Mouse (Mus musculus): ENCODE measurements around the gene Dhx37.
"Not testable (repeated sequence)": the region's sequence is repeated elsewhere in the genome, so short reads cannot be mapped to it uniquely, and the experiment has no call there.

Gene Dhx37

GRCm38 (mm10) chr5:125448631-125449030 is 14.7 kb upstream of the Dhx37 start:
- no peak for DNase-seq (ENCODE audit: low spot score)

- DNase-seq (ENCODE audit: low spot score): no peak
These were observed 14.1 kb upstream of the Dhx37 start for GRCm38 (mm10) chr5:125448026-125448425.

GRCm38 (mm10) chr5:125446344-125446743 is 12.4 kb upstream of the Dhx37 start:
- no peak for DNase-seq (ENCODE audit: low spot score)

GRCm38 (mm10) chr5:125444554-125444953 is 10.6 kb upstream of the Dhx37 start:
- DNase-seq (ENCODE audit: low spot score): no peak

- DNase-seq (ENCODE audit: low spot score): no peak
These were observed 10.0 kb upstream of the Dhx37 start for GRCm38 (mm10) chr5:125443915-125444314.

- no peak for DNase-seq (ENCODE audit: low spot score)
These were observed 9.4 kb upstream of the Dhx37 start for GRCm38 (mm10) chr5:125443335-125443734.

GRCm38 (mm10) chr5:125442136-125442995 is 8.4 kb upstream of the Dhx37 start:
- no peak for DNase-seq (ENCODE audit: low spot score)

- peak; percentile 42 for DNase-seq (ENCODE audit: low spot score)
These were observed 7.6 kb upstream of the Dhx37 start, which contains the start of gene Bri3bp for GRCm38 (mm10) chr5:125441234-125442114. TSS of gene Bri3bp (plus strand) at chr5:125441568.

GRCm38 (mm10) chr5:125440583-125441233 is 6.8 kb upstream of the Dhx37 start:
- no peak for DNase-seq (ENCODE audit: low spot score)

- DNase-seq (ENCODE audit: low spot score): not testable (repeated sequence)
These were observed 426 bp upstream of the Dhx37 start for GRCm38 (mm10) chr5:125434347-125434746.

- DNase-seq (ENCODE audit: low spot score): not testable (repeated sequence)
These were observed 1.6 kb downstream of the Dhx37 start for GRCm38 (mm10) chr5:125432324-125432723.

GRCm38 (mm10) chr5:125426343-125426742 is 7.6 kb downstream of the Dhx37 start:
- DNase-seq (ENCODE audit: low spot score): no peak

- no peak for DNase-seq (ENCODE audit: low spot score)
These were observed 8.1 kb downstream of the Dhx37 start for GRCm38 (mm10) chr5:125425698-125426276.

GRCm38 (mm10) chr5:125419124-125419523 is 14.8 kb downstream of the Dhx37 start:
- no peak for DNase-seq (ENCODE audit: low spot score)

GRCm38 (mm10) chr5:125418636-125419035 is 15.3 kb downstream of the Dhx37 start:
- no peak for DNase-seq (ENCODE audit: low spot score)

GRCm38 (mm10) chr5:125416183-125416582 is 17.7 kb downstream of the Dhx37 start:
- DNase-seq (ENCODE audit: low spot score): no peak

GRCm38 (mm10) chr5:125413763-125414162 is 20.2 kb downstream of the Dhx37 start:
- DNase-seq (ENCODE audit: low spot score): no peak

- DNase-seq (ENCODE audit: low spot score): not testable (repeated sequence)
These were observed 21.4 kb downstream of the Dhx37 start for GRCm38 (mm10) chr5:125412536-125412935.

GRCm38 (mm10) chr5:125411972-125412530 is 21.9 kb downstream of the Dhx37 start:
- DNase-seq (ENCODE audit: low spot score): no peak

- no peak for DNase-seq (ENCODE audit: low spot score)
These were observed 24.4 kb downstream of the Dhx37 start for GRCm38 (mm10) chr5:125409348-125410090.

GRCm38 (mm10) chr5:125408842-125409241 is 25.1 kb downstream of the Dhx37 start:
- peak; percentile 65 for DNase-seq (ENCODE audit: low spot score)
